Mouse (Mus musculus): ENCODE results near the gene Kifc5b. TPM values are rescaled to one million over a fixed set of nuclear protein-coding genes. Genes with fewer than 3 reads are reported as not detected.
"Not testable (repeated sequence)": the region's sequence is repeated elsewhere in the genome, so short reads cannot be mapped to it uniquely, and the experiment has no call there.

The Kifc5b gene
- polyA plus RNA-seq, 1 experiment from 2014 or later = 11.6 TPM

DNA sequence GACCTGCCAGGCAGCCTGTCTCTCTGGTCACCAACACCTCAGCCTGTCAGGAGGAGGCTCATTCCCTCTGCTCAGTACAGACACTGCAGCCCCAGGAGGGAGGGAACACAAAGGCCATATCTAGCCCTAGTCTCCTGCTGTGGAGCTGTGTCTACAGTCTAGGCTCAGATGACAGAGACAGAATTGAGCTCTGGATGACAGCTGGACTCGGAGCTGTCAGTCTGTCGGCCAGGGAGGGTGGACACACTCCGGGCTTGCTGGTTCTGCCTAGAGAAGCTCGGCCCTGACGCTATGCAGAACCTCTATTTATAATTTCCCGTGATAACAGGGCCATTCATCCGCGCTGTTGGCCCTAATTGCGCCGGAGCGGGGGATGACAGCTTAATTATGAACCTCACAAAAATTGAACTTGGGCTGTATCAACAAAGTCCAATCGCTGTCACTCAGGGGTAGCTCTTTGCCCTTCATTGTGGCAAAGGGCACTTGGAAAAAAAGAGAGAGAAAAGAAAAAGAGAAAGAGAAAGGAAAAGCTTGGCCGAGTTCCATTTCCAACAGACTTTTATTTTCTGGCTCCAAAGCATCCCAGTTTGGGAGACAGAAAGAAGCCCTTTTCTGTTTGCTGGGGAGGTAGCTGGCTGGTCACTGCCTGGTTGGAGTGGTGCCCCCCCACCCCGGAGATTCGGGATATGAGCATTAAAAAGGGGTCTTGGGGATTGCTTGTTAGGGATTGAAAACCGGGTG is 24.1 kb upstream of the Kifc5b start:
- Histone ChIP-seq H3K36me3 (replicated peaks) (no peaks in the 10 kb centered on the region), H3K4me3 (peak overlapping the region; percentile 6; the same call in 1 of the 2 replicates), H3K27me3 (replicated peaks; ENCODE audit: low read depth, poor library complexity, severe bottlenecking) (peaks cover 17% of the 10 kb centered on the region), H3K27ac (replicated peaks) (peak overlapping the region; percentile 7; the same call in 1 of the 2 replicates), H3K9me3 (no peaks in the 10 kb centered on the region), H3K4me1 (peaks cover 34% of the 10 kb centered on the region)
- WGBS = 56% methylated on average over 16 of the region's 16 CpGs
- no peak for DNase-seq (ENCODE audit: low spot score)

DNA sequence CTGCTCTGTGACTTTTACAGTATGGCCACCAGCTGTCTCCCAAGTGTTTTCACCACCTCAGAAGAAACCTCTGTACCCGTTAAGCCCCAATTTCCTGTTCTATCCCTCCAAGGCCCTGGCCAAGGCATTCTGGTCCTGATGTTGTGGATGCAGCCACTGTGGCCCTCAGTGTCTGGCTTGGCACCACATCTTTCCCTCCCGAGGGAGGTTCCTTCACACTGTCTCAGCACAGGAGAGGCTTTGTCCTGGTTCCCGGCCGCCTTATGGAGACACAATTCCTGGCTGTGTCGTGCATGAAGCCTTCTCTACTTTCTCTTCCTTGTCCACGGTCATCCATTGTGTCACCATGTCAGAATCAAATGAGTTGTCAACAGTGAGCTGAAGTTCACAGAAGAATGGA is 23.4 kb upstream of the Kifc5b start:
- Histone ChIP-seq H3K9me3 (no peaks in the 10 kb centered on the region), H3K27me3 (replicated peaks; ENCODE audit: low read depth, poor library complexity, severe bottlenecking) (peaks cover 11% of the 10 kb centered on the region)
- 54% methylated on average over 6 of the region's 6 CpGs for WGBS

DNA sequence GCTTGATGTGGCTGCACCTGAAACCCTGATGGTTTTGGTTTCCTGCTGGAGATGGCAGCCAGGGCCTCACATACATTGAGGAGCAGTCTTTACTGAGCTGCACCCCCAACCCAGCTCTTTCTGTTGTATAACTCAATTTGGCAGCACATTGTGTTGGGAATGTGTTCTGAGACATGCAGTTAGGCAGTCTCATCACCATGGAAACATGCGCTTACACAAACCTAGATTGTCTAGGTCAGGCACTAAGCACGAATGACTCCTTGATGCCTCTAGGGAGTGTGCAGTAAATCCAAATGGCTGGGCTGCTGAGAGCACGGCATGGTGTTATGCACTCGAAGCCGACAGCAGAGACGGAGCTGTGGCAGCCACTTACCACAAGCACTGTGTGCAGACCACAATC is 22.5 kb upstream of the Kifc5b start:
- H3K27me3 ChIP-seq (replicated peaks; ENCODE audit: low read depth, poor library complexity, severe bottlenecking) = peaks cover 11% of the 10 kb centered on the region; the same call in 1 of the 2 replicates
- 86% methylated on average over 6 of the region's 6 CpGs for WGBS
- no peak for DNase-seq (ENCODE audit: low spot score)
- H3K4me3 ChIP-seq = no peak overlapping the region
- H3K36me3 ChIP-seq (replicated peaks) = no peaks in the 10 kb centered on the region
- H3K4me1 ChIP-seq = peaks cover 27% of the 10 kb centered on the region
- no peak overlapping the region for H3K27ac ChIP-seq (replicated peaks)
- no peaks in the 10 kb centered on the region for H3K9me3 ChIP-seq

More for the DNA sequence above, 23.4 kb upstream of the Kifc5b start:
- no peak overlapping the region for H3K27ac ChIP-seq (replicated peaks)
- DNase-seq (ENCODE audit: low spot score) = no peak
- H3K4me1 ChIP-seq = peaks cover 27% of the 10 kb centered on the region
- no peak overlapping the region for H3K4me3 ChIP-seq
- H3K36me3 ChIP-seq (replicated peaks) = no peaks in the 10 kb centered on the region

DNA sequence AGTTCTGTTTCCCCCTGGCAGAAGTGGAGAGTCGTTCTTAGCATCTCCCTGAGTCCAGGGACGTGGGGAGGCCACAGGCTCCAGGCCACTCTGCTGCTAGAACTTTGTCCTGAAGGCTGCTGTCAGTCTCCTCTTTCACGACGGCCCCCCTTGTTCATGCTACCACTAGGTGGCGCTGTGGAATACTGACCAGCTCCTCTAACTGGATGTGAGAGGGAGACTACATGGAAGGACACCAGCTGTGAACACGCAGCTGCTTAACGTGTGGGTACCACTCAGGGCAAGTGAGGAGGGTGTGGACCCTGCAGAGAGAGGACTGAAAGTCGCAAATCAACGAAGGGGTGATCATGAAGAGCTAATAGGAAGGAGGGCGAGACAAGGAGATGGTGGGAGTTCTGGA is 21.3 kb upstream of the Kifc5b start:
- peaks cover 27% of the 10 kb centered on the region for H3K4me1 ChIP-seq
- DNase-seq (ENCODE audit: low spot score) = peak; percentile 80
- 15% methylated on average over 10 of the region's 10 CpGs for WGBS
- no peaks in the 10 kb centered on the region for H3K36me3 ChIP-seq (replicated peaks)
- peaks cover 16% of the 10 kb centered on the region; the same call in 1 of the 2 replicates for H3K27me3 ChIP-seq (replicated peaks; ENCODE audit: low read depth, poor library complexity, severe bottlenecking)
- no peaks in the 10 kb centered on the region for H3K9me3 ChIP-seq
- no peak overlapping the region for H3K27ac ChIP-seq (replicated peaks)
- H3K4me3 ChIP-seq = no peak overlapping the region

DNA sequence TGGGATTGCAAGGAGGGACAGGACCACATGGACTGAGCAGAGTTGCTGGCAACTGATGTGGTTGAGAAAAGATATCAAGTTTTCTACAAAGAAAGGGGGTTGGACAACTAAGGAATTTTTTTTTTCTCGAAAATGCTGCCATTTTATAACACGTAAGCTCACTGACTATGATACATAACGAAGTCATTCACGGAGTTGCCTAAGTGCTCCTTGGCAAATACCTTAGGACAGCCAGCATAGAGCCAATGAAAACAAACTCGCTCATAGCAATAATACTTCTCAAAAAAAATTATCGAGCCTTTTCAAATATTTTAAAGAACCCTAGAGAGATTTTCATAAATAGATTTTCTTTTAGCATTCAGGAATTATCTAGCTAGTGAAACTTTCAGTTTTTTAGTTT is 16.0 kb upstream of the Kifc5b start:
- H3K27me3 ChIP-seq (replicated peaks; ENCODE audit: low read depth, poor library complexity, severe bottlenecking) = 0 out of 2 replicates have a peak, but pooled peaks cover 6% of the 10 kb centered on the region
- no peaks in the 10 kb centered on the region for H3K36me3 ChIP-seq (replicated peaks)
- WGBS = 87% methylated on average over 6 of the region's 6 CpGs
- no peaks in the 10 kb centered on the region for H3K9me3 ChIP-seq
- no peak for DNase-seq (ENCODE audit: low spot score)
- no peak overlapping the region for H3K27ac ChIP-seq (replicated peaks)
- no peaks in the 10 kb centered on the region; the same call in 1 of the 2 replicates for H3K4me1 ChIP-seq
- no peak overlapping the region for H3K4me3 ChIP-seq

DNA sequence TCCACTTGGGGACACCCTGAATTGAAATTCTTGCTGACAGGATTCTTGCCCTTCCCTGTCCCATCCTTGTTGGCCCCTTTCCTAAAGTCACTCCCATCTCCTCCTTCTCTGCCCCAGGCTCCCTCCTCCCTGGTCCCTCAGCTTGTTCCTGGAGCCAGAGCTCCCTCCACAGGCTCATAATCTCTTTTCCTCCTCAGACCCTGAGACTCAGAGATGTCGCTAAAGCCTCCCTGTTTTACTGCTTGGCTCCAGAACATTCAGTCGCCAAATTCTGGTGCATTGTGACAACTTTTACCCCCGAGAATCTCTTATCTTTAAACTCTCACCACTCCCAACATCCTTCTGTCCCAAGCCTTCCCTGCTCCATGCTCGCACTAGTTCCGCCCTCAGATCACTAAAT is 12.6 kb upstream of the Kifc5b start:
- Histone ChIP-seq H3K36me3 (replicated peaks) (no peaks in the 10 kb centered on the region), H3K27ac (replicated peaks) (no peak overlapping the region), H3K9me3 (peaks cover 9% of the 10 kb centered on the region), H3K27me3 (replicated peaks; ENCODE audit: low read depth, poor library complexity, severe bottlenecking) (0 out of 2 replicates have a peak, but pooled peaks cover 6% of the 10 kb centered on the region), H3K4me1 (no peaks in the 10 kb centered on the region), H3K4me3 (no peak overlapping the region)
- DNase-seq (ENCODE audit: low spot score) = no peak
- WGBS = 60% methylated on average over 5 of the region's 5 CpGs

DNA sequence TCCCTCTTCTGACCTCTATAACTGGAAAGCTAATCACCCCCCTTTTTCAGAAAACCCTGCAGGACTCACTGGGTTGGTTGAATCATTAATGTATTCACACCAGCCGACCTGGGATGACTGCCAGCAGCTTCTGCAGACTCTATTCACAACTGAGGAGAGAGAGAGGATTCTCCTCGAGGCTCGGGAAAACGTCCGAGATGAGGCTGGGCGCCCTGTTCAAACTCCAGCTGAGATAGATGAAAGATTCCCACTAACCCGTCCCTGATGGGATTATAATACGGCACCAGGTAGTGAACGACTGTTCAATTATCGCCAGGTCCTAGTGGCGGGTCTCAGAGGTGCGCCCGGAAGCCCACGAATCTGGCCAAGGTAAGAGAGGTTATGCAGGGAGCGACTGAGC is 9.4 kb upstream of the Kifc5b start:
- H3K4me1 ChIP-seq; H3K9me3 ChIP-seq; H3K27me3 ChIP-seq (replicated peaks; ENCODE audit: low read depth, poor library complexity, severe bottlenecking); DNase-seq (ENCODE audit: low spot score); H3K36me3 ChIP-seq (replicated peaks); H3K27ac ChIP-seq (replicated peaks); H3K4me3 ChIP-seq: not testable (repeated sequence)
- 94% methylated on average over 15 of the region's 15 CpGs for WGBS

DNA sequence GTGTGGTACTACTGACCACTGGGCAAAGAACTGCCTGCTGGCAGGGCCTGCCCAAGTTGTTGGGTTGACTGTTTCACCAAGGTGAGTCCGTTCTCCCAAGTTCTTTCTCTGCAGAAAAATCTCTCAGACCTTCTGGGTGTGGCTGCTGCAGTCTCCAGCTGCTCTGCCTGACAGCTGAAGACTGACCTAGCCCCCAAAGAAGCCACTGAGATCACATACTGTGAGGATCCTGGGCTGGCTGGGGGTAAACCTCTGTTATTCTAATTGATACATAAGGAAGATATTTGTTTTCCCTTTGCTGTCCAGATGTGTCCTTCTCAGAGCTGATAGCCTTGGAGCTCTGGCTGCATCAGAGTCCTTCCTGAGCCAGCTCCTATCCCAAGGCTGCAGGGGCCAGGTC is 1.6 kb upstream of the Kifc5b start:
- H3K36me3 ChIP-seq (replicated peaks) = peaks cover 9% of the 10 kb centered on the region
- no peaks in the 10 kb centered on the region for H3K27me3 ChIP-seq (replicated peaks; ENCODE audit: low read depth, poor library complexity, severe bottlenecking)
- H3K4me1 ChIP-seq = peaks cover 12% of the 10 kb centered on the region
- H3K4me3 ChIP-seq = no peak overlapping the region
- no peak overlapping the region for H3K27ac ChIP-seq (replicated peaks)
- no peak for DNase-seq (ENCODE audit: low spot score)
- WGBS = 48% methylated on average over 1 of the region's 1 CpGs
- H3K9me3 ChIP-seq = no peaks in the 10 kb centered on the region

DNA sequence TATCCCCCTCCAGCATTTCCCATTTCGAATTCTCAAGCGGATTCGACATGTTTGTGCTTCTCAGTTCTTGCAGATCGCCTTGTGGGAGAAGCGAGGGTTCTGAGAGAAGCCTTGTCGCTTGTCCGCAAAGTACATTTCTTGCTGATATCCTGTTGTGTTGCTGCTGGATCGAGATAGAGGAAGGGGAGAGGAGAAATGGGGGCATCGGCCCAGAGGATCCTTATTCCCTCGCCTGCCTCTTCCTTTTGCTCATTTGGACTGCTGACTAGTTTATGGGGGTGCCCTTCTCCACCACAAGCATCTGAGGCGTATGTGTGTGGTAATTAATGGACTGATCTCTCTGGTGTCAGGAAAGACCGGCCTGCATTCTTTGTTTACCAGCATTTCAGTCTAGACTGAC is 669 bp downstream of the Kifc5b start:
- H3K27me3 ChIP-seq (replicated peaks; ENCODE audit: low read depth, poor library complexity, severe bottlenecking); H3K9me3 ChIP-seq; DNase-seq (ENCODE audit: low spot score): not testable (repeated sequence)
- H3K36me3 ChIP-seq (replicated peaks) = peaks cover 30% of the 10 kb centered on the region
- H3K4me3 ChIP-seq = peak overlapping the region; percentile 87
- H3K4me1 ChIP-seq = peaks cover 12% of the 10 kb centered on the region
- peak overlapping the region; percentile 93 for H3K27ac ChIP-seq (replicated peaks)
- 1% methylated on average over 12 of the region's 12 CpGs for WGBS

DNA sequence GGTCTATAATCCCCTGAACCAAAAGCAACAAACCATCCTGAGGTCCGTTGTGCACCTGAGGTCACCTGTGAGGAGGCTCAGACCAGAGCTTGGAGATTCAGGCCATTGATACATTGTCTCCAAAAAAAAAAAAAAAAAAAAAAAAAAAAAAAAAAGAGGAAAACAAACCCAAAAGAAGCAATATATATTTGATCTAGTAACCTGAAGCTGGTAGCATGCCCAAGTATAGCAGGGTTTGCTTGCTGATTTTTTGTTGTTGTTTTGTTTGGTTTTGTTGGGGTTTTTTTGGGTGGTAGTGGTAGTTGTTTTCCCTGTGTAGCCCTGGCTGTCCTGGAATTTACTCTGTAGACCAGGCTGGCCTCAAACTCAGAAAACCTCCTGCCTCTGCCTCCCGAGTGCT is 1.5 kb downstream of the Kifc5b start:
- WGBS = 72% methylated on average over 2 of the region's 2 CpGs
- Histone ChIP-seq H3K36me3 (replicated peaks) (peaks cover 37% of the 10 kb centered on the region), H3K27ac (replicated peaks) (no peak overlapping the region), H3K4me3 (peak overlapping the region; percentile 87), H3K4me1 (peaks cover 12% of the 10 kb centered on the region), H3K27me3 (replicated peaks; ENCODE audit: low read depth, poor library complexity, severe bottlenecking) (no peaks in the 10 kb centered on the region), H3K9me3 (no peaks in the 10 kb centered on the region)
- no peak for DNase-seq (ENCODE audit: low spot score)

DNA sequence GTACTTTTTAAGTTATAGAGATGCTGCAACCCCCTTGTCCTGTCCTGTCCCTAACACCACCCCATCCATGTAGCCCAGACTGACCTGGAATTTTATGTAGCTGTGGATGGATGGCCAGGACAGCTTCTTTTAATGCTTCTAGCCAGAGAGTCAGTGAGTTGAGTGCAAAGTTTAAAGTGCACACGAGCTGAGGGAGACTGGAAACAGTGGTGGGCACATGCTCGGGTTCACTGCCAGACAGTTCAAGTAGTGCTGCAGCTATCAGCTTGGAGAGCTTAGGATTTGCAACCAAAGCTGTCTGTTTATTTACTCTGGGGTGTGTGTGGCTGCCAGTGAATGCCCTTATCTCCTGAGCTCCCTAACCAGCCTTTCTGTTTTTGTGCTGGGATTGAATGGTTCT is 2.6 kb downstream of the Kifc5b start:
- not testable (repeated sequence) for H3K9me3 ChIP-seq; DNase-seq (ENCODE audit: low spot score); H3K27ac ChIP-seq (replicated peaks); H3K27me3 ChIP-seq (replicated peaks; ENCODE audit: low read depth, poor library complexity, severe bottlenecking); H3K4me3 ChIP-seq
- H3K4me1 ChIP-seq = peaks cover 12% of the 10 kb centered on the region
- H3K36me3 ChIP-seq (replicated peaks) = peaks cover 49% of the 10 kb centered on the region
- 77% methylated on average over 2 of the region's 2 CpGs for WGBS

DNA sequence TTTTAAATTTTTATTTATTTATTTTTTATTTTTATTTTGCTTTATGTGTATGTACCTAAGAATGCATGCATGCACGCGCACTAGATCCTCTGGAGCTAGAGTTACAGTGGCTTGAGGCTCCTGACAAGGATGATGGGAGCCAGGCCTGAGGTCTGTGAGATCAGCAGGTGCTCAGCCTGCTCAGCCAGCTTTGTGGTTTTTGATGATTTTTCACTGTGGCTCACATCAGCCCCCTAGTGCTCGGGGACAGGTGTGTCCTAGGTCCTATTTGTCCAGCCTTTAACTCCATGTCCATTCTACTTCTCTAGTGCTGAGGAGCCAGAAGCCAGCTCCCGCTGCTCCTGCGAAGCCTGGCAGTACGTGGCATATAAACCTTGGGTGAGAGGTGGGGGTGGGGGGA is 5.5 kb downstream of the Kifc5b start:
- not testable (repeated sequence) for H3K9me3 ChIP-seq; H3K27ac ChIP-seq (replicated peaks); H3K4me3 ChIP-seq; H3K27me3 ChIP-seq (replicated peaks; ENCODE audit: low read depth, poor library complexity, severe bottlenecking); DNase-seq (ENCODE audit: low spot score)
- 94% methylated on average over 6 of the region's 6 CpGs for WGBS
- peaks cover 76% of the 10 kb centered on the region for H3K36me3 ChIP-seq (replicated peaks)
- peaks cover 12% of the 10 kb centered on the region for H3K4me1 ChIP-seq

DNA sequence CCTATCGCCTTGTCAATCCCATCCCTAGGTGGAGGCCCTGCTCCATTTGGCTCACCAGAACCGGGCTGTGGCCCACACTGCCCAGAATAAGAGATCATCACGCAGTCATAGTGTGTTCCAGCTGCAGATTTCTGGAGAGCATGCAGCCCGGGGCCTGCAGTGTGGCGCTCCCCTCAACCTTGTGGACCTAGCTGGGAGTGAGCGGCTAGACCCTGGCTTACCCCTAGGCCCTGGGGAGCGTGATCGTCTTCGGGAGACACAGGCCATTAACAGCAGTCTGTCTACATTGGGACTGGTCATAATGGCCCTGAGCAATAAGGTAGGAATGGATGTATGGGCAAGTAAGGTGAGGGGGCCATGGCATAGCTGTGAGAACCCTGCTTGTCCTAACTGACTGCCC is 8.5 kb downstream of the Kifc5b start:
- H3K36me3 ChIP-seq (replicated peaks) = peaks cover 96% of the 10 kb centered on the region
- DNase-seq (ENCODE audit: low spot score) = not testable (repeated sequence)
- 96% methylated on average over 9 of the region's 9 CpGs for WGBS

More for the DNA sequence above, 8.5 kb downstream of the Kifc5b start:
- not testable (repeated sequence) for H3K4me1 ChIP-seq; H3K9me3 ChIP-seq; H3K4me3 ChIP-seq; H3K27me3 ChIP-seq (replicated peaks; ENCODE audit: low read depth, poor library complexity, severe bottlenecking); H3K27ac ChIP-seq (replicated peaks)
